Mouse (Mus musculus): ENCODE measurements around the gene Gfpt1. TPM values are rescaled to one million over a fixed set of nuclear protein-coding genes. Genes with fewer than 3 reads are reported as not detected.
"Not testable (repeated sequence)": the region's sequence is repeated elsewhere in the genome, so short reads cannot be mapped to it uniquely, and the experiment has no call there.

Gfpt1 gene
- total and polyA plus RNA-seq, 2 experiments from 2014 or later: 21.4 to 43.7 TPM

DNA sequence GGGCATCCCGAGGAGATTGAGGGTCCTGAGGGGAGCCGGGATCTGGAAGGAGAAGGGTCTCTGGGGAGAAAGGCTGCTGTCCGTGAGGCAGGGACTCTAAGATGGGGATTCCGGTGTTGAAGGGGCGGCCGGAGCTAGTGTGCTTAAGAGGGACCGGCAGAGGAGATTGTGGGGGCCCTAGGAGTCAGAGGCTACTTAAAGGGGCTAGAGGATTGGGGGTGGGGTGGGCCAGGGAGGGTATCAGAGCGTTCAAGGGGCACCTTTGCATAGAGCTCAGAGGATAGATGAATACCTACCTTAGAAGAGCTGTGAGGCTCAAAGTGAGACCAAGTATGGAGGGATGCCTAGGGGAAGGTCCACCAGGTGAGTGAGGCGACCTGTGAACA lies 478 bp downstream of the Gfpt1 start:
- peaks cover 6% of the 10 kb centered on the region for H3K4me1 ChIP-seq (ENCODE audit: insufficient read depth, low read length)
- H3K4me3 ChIP-seq (ENCODE audit: low read depth, low read length): peak overlapping the region; percentile 94
- 1% methylated on average over 9 of the region's 9 CpGs for WGBS
- peak overlapping the region; percentile 92 for H3K9ac ChIP-seq (replicated peaks; ENCODE audit: low read length, poor library complexity, severe bottlenecking)
- peak overlapping the region; percentile 82 for H3K4me2 ChIP-seq (ENCODE audit: low read depth, low read length, poor library complexity, severe bottlenecking)
- ATAC-seq (ENCODE audit: low FRiP score) (peak; percentile 29; the same call in 1 of the 2 replicates), DNase-seq (ENCODE audit: low spot score) (peak; percentile 30)
- peak overlapping the region; percentile 95 for H3K27ac ChIP-seq (ENCODE audit: low read depth, low read length)
- H3K9me3 ChIP-seq (ENCODE audit: low read length): no peaks in the 10 kb centered on the region
- TF ChIP-seq CTCF (IDR thresholded peaks at IDR 0.05): no peak
- no peaks in the 10 kb centered on the region for H3K36me3 ChIP-seq (ENCODE audit: insufficient read depth, low read length)
- no peaks in the 10 kb centered on the region for H3K27me3 ChIP-seq (ENCODE audit: insufficient read depth, low read length)

- Histone ChIP-seq H3K27ac (ENCODE audit: low read depth, low read length) (no peak overlapping the region), H3K27me3 (ENCODE audit: insufficient read depth, low read length) (no peaks in the 10 kb centered on the region), H3K9ac (replicated peaks; ENCODE audit: low read length, poor library complexity, severe bottlenecking) (no peak overlapping the region), H3K36me3 (ENCODE audit: insufficient read depth, low read length) (no peaks in the 10 kb centered on the region), H3K4me3 (ENCODE audit: low read depth, low read length) (no peak overlapping the region), H3K4me2 (ENCODE audit: low read depth, low read length, poor library complexity, severe bottlenecking) (no peak overlapping the region), H3K9me3 (ENCODE audit: low read length) (no peaks in the 10 kb centered on the region), H3K4me1 (ENCODE audit: insufficient read depth, low read length) (peaks cover 6% of the 10 kb centered on the region)
- ATAC-seq (ENCODE audit: low FRiP score) (no peak), DNase-seq (ENCODE audit: low spot score) (no peak)
- TF ChIP-seq CTCF (IDR thresholded peaks at IDR 0.05): no peak
- 87% methylated on average over 2 of the region's 2 CpGs for WGBS
These were observed 2.2 kb downstream of the Gfpt1 start for GRCm38 (mm10) chr6:87044895-87045294.

DNA sequence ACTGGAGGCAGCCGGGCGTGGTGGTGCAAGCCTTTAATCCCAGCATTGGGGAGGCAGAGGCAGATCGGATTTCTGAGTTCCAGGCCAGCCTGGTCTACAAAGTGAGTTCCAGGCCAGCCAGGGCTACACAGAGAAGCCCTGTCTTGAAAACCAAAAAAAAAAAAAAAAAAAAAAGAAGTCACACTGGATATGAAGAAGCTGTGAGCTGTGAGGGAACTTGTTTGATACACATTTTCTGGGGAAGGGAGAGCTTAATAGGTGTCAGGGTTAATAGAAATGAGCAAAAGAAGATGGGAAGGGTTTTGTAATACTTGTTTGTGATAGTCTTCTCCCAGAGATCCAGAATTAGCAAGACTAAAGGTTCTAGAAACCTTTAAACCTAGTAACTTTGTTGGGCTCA lies 2.9 kb downstream of the Gfpt1 start:
- no peak for TF ChIP-seq CTCF (IDR thresholded peaks at IDR 0.05)
- no peaks in the 10 kb centered on the region for H3K36me3 ChIP-seq (ENCODE audit: insufficient read depth, low read length)
- no peaks in the 10 kb centered on the region for H3K9me3 ChIP-seq (ENCODE audit: low read length)
- 63% methylated on average over 3 of the region's 3 CpGs for WGBS
- H3K4me1 ChIP-seq (ENCODE audit: insufficient read depth, low read length): peaks cover 6% of the 10 kb centered on the region
- DNase-seq (ENCODE audit: low spot score): no peak
- H3K27me3 ChIP-seq (ENCODE audit: insufficient read depth, low read length): no peaks in the 10 kb centered on the region
- H3K4me3 ChIP-seq (ENCODE audit: low read depth, low read length): no peak overlapping the region
- H3K4me2 ChIP-seq (ENCODE audit: low read depth, low read length, poor library complexity, severe bottlenecking): no peak overlapping the region
- H3K27ac ChIP-seq (ENCODE audit: low read depth, low read length): no peak overlapping the region
- no peak overlapping the region for H3K9ac ChIP-seq (replicated peaks; ENCODE audit: low read length, poor library complexity, severe bottlenecking)
- no peak for ATAC-seq (ENCODE audit: low FRiP score)

GRCm38 (mm10) chr6:87048712-87049111 lies 6.1 kb downstream of the Gfpt1 start:
- H3K27me3 ChIP-seq (ENCODE audit: insufficient read depth, low read length); H3K9ac ChIP-seq (replicated peaks; ENCODE audit: low read length, poor library complexity, severe bottlenecking); H3K4me2 ChIP-seq (ENCODE audit: low read depth, low read length, poor library complexity, severe bottlenecking); H3K27ac ChIP-seq (ENCODE audit: low read depth, low read length); DNase-seq (ENCODE audit: low spot score); ATAC-seq (ENCODE audit: low FRiP score); H3K4me3 ChIP-seq (ENCODE audit: low read depth, low read length); H3K4me1 ChIP-seq (ENCODE audit: insufficient read depth, low read length); H3K9me3 ChIP-seq (ENCODE audit: low read length): not testable (repeated sequence)
- H3K36me3 ChIP-seq (ENCODE audit: insufficient read depth, low read length): peaks cover 21% of the 10 kb centered on the region
- WGBS: 98% methylated on average over 7 of the region's 7 CpGs

DNA sequence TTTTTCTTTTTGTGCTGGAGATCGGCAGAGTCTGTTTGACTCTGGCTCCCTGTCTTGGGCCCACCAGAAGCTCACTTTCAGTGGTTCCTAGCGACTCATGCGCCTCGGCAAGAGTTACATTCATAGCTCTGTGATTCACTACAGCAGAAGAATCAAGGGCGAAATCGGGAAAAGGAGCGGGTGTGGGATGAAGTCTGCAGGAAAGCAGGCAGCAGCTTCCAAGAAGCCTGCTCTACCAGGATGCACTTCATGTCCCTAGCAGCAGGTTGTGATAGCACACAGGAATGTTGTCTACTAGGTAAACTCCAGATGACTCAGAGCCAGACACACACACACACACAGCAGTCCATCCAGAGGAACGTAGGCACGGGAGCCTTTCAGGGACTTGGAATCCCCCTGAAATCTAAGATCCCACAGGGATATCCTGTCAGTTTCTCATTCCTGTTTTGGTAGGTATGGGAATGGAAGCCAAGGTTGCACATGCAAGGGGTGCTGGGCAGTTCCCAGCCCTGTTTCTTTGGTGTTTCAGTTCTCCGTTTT lies 9.3 kb downstream of the Gfpt1 start:
- no peak for TF ChIP-seq CTCF (IDR thresholded peaks at IDR 0.05)
- Histone ChIP-seq H3K36me3 (ENCODE audit: insufficient read depth, low read length) (peaks cover 41% of the 10 kb centered on the region), H3K27ac (ENCODE audit: low read depth, low read length) (no peak overlapping the region), H3K4me2 (ENCODE audit: low read depth, low read length, poor library complexity, severe bottlenecking) (no peak overlapping the region), H3K9ac (replicated peaks; ENCODE audit: low read length, poor library complexity, severe bottlenecking) (no peak overlapping the region), H3K4me3 (ENCODE audit: low read depth, low read length) (no peak overlapping the region), H3K27me3 (ENCODE audit: insufficient read depth, low read length) (no peaks in the 10 kb centered on the region), H3K9me3 (ENCODE audit: low read length) (no peaks in the 10 kb centered on the region), H3K4me1 (ENCODE audit: insufficient read depth, low read length) (no peaks in the 10 kb centered on the region)
- DNase-seq (ENCODE audit: low spot score) (no peak), ATAC-seq (ENCODE audit: low FRiP score) (no peak)
- WGBS: 95% methylated on average over 10 of the region's 10 CpGs

GRCm38 (mm10) chr6:87054193-87054592 lies 11.5 kb downstream of the Gfpt1 start:
- ATAC-seq (ENCODE audit: low FRiP score) (no peak), DNase-seq (ENCODE audit: low spot score) (no peak)
- Histone ChIP-seq H3K27me3 (ENCODE audit: insufficient read depth, low read length) (no peaks in the 10 kb centered on the region), H3K4me2 (ENCODE audit: low read depth, low read length, poor library complexity, severe bottlenecking) (no peak overlapping the region), H3K9ac (replicated peaks; ENCODE audit: low read length, poor library complexity, severe bottlenecking) (no peak overlapping the region), H3K9me3 (ENCODE audit: low read length) (no peaks in the 10 kb centered on the region), H3K4me3 (ENCODE audit: low read depth, low read length) (no peak overlapping the region), H3K4me1 (ENCODE audit: insufficient read depth, low read length) (no peaks in the 10 kb centered on the region), H3K36me3 (ENCODE audit: insufficient read depth, low read length) (peaks cover 60% of the 10 kb centered on the region), H3K27ac (ENCODE audit: low read depth, low read length) (no peak overlapping the region)
- WGBS: 89% methylated on average over 8 of the region's 8 CpGs
- TF ChIP-seq CTCF (IDR thresholded peaks at IDR 0.05): no peak
